Mouse (Mus musculus): ENCODE results near the gene Smyd5.

Gene Smyd5

GRCm38 (mm10) chr6:85489717-85490116 is 57.9 kb downstream of the Smyd5 start:
- DNase-seq (ENCODE audit: inconsistent age in 2 of 2, low spot score in 1 of 2) = no peak

GRCm38 (mm10) chr6:85490252-85490651 is 58.5 kb downstream of the Smyd5 start:
- no peak for DNase-seq (ENCODE audit: inconsistent age in 2 of 2, low spot score in 1 of 2)

- DNase-seq (ENCODE audit: inconsistent age in 2 of 2, low spot score in 1 of 2) = no peak
Measured at GRCm38 (mm10) chr6:85491606-85492005, 59.8 kb downstream of the Smyd5 start.

All from adrenal gland, adult (tissue).